Mouse (Mus musculus): ENCODE results near the gene Gm28845. TPM values are rescaled to one million over a fixed set of nuclear protein-coding genes. Genes with fewer than 3 reads are reported as not detected.

Gene Gm28845
- total RNA-seq, 2 experiments from 2014 or later: 1.4 to 1.7 TPM

Other genes with a start within 250 kb of the Gm28845 start
- gene Plekhm3, start 162.7 kb downstream of the Gm28845 start, total RNA-seq (2021): 10 to 100 TPM; 27.1 to 32.2 TPM
- not detected for gene Akr1cl, start 86.8 kb downstream of the Gm28845 start, total RNA-seq (2021)
- not detected for gene Cryge, start 68.4 kb downstream of the Gm28845 start, total RNA-seq (2021)
- not detected for gene Crygd, start 56.1 kb downstream of the Gm28845 start, total RNA-seq (2021)
- not detected for gene Crygc, start 45.9 kb downstream of the Gm28845 start, total RNA-seq (2021)
- not detected for gene Crygb, start 37.3 kb downstream of the Gm28845 start, total RNA-seq (2021)
- gene Cryga, start 16.2 kb downstream of the Gm28845 start, total RNA-seq (2021): 1 to 10 TPM in 1 of 2 experiments, under 1 TPM in 1; 0.67 to 2.5 TPM
- 10 to 100 TPM; 15.1 to 18.3 TPM for gene D630023F18Rik, start 3.7 kb upstream of the Gm28845 start, total RNA-seq (2021)
- gene Idh1, start 66.9 kb upstream of the Gm28845 start, total RNA-seq (2021): 100 to 1,000 TPM; 119 to 143 TPM
- 10 to 100 TPM; 39.9 to 42.3 TPM for gene Pikfyve, start 67.1 kb upstream of the Gm28845 start, total RNA-seq (2021)
- gene Pth2r, start 162.5 kb upstream of the Gm28845 start, total RNA-seq (2021): 1 to 10 TPM; 3.3 to 4.4 TPM

Data from left cerebral cortex, postnatal 10 days (tissue).